Mouse (Mus musculus): ENCODE results near the gene Satb1.

The Satb1 gene

DNA sequence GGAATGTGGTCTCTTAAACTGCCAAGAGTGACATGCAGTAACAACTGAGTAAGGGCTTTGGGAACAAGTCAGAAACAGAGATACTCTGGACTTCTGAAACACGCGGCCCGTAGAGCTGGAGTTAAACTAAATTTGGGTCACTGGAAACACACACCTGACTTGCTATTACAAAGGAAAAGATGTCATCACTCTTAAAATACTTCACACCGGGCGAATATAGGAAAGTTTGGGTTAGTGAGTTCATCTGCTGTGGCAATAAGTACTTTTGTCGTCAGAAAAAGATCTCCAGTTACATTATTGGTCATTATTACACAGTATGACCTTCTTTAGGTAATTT, 19.3 kb downstream of the Satb1 start:
- no peak for DNase-seq

DNA sequence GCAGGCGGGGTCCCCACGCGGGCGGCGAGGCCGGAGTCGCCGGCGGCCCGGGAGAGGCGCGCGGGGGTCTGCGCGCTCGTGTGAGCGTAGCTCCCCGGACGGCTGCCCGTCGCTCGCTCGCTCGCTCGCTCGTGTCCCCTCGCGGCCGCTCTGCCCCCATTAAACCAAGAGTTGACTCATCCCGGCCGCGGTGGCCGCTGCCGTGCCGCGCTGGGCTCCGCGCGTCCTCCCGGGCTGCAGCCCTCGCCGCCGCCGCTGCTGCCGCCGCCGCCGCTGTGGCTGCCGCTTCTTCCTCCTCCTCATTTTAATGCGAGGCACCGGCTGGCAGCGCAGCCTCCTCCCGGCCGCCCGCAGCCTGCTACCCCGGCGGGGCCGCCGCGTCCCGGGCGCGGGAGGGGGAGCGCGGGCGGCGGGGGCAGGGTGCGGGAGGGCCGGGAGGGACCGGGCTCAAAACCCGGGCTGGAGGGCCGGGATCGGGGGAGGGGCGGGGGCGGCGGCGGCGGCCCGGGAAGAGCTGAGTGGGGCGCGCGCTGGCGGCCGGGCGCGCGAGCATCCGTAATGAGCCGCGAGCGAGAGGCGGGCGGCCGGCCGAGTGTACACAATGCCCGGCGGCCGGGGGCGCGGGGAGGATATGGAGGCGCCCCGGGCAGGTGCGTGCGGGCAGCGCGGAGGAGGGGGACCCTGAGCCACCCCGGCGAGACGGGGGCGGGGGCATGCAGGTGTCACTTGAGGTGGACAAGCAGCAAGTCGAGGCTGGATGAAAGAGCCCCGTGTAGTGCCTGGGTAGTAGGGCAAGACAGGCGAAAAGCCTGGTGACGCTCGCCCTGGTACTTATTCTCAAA, 19.9 kb downstream of the Satb1 start:
- DNase-seq: peak; percentile 76

GRCm38 (mm10) chr17:51812261-51812941, 20.7 kb downstream of the Satb1 start:
- DNase-seq: peak; percentile 53

DNA sequence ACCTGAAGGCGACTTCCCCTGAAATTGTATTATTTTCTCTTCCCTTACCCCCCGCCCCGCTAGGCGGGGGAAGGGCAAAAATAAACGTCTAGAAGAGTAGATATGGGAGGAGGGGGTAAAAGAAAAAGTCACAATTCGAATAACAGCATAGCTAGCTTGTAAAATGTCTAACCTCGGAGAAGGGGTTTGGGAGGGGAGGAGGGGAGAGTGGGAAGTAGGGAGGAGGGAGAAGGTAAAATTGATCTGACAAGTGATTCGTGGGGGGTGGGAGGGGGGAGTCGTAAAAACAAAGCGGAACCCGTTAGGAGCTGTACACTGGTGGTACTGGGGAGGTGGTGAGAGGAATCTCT, 21.2 kb downstream of the Satb1 start:
- DNase-seq: peak; percentile 28

DNA sequence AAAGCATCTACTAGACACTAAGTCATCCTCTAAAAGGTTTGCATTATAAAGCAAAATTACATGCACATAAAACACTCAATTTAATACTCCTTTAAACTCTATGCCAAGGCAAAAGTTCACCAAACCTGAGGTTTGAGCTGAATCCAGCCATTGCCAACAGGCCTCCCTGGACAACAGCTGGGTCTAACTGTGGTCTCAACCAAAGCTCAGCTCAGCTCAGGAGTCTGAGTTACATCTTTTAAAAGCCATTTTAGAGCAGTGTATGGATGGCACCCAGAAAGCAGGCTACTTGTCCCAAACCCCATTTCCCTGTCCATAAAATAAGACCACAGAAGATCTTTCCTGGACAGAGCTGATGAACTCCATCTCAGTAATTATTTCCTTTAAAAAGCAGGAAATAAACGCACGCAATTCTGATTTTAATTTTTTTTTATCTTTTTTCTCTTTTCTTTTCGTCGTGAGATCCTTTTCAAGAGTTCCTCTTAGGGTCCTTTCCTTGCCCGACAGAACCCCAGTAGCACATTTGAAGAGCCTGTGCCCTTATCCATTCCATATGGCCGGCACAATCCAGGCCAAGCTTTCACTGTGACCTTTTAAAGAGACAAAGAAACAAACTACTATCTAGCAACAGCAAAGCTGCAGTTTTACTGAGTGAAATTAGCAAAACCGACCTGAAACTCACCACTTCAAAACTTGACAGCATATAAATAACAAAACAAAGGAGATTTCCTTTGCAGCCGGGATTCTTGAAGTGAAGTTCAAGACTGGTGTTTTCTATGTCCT, 21.8 kb downstream of the Satb1 start:
- DNase-seq: peak; percentile 56

DNA sequence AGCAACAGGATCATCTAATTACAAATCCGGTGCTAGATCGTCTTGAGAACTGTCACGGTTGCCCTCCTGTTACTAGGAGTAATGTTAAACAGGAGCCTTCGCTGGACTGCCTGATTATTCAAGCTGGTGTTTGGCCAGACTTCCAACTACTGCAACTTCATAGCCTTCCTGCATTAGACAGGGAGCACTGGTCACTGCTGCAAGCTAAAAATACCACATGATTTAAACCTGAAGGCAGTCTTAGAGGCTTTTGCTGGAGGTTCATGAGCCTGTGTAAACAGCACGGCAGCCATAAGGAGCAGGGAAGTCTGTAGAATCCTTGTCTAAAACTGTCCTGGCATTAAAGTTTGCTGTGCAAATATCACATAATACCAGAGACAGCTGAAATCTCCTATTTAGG, 25.7 kb downstream of the Satb1 start:
- no peak for DNase-seq

DNA sequence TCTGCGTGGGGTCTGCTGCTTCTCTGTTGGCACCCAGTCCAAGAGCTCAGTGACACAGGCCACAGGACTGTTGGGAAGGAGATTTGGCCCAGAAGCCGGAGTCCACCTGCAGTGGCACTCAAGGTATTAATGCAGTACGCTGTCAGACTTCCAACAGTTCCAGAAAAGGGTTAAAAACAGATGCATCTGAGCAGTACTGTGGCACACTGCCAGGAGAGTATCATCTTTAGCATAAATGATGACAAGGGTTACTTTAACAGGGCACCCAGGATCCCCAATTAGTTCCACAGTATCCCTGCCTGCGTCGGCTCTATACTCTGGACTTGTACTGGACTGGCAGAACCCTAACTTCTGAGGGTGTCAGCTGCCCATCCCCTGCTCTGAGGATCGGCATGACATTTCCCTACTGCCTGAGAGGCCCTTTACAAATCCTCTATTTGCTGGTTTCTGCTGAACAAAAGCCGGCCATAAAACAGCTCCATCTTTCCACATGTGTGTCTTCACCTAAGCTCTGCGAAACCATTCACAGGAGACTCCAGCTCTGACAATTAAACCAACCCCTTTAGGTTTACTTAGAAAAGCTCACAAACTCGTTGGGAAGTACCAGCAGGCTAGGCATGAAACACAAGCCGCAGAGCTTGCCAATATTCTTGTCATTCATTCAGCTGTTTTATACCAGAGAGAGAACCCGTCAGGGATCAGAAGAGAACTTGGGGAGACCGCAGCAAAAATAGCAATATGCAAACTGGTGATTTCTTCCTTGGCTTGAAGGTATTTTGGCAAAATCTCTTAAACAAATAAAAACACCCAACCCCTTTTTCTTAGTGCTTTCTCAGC, 26.7 kb downstream of the Satb1 start:
- no peak for DNase-seq

- DNase-seq: no peak
Measured at GRCm38 (mm10) chr17:51800208-51800607, 32.9 kb downstream of the Satb1 start.

DNA sequence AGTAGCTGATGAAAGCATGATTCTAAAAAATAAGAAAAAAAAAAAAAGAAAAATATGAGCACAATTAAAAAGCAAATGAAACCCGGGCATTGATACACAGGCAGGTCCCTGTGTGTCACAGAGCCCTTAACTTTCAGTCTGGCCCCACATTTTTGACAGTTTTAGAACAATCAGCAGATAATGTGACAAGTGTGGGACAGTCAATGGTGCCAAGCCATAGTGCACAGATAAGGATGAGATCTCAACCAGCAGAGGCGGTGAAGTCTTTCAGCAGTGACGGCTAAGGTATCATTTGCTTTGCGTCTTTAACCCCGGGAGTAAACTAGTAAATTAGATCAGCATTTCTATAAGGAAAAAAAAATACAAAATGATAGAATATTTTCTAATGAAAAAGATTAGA, 36.6 kb downstream of the Satb1 start:
- DNase-seq: no peak

DNA sequence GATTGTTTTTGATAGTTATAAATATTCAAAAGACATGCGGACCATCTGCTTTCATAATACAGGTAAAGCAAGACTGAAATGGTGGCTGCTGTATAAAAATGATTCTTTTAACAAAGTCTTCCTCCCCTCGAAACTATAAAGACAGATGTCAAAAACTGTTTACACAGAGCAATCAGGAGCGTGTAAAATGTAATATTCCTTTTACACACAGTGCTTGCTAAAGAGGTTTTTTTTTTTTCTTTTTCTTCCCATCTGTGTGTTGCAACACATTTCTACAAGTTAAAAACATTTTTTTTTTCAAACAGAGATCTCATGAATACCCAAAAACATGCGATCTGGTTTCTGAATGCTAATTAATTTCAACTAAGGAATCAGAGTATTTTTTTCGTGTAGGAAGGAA, 41.9 kb downstream of the Satb1 start:
- no peak for DNase-seq

DNA sequence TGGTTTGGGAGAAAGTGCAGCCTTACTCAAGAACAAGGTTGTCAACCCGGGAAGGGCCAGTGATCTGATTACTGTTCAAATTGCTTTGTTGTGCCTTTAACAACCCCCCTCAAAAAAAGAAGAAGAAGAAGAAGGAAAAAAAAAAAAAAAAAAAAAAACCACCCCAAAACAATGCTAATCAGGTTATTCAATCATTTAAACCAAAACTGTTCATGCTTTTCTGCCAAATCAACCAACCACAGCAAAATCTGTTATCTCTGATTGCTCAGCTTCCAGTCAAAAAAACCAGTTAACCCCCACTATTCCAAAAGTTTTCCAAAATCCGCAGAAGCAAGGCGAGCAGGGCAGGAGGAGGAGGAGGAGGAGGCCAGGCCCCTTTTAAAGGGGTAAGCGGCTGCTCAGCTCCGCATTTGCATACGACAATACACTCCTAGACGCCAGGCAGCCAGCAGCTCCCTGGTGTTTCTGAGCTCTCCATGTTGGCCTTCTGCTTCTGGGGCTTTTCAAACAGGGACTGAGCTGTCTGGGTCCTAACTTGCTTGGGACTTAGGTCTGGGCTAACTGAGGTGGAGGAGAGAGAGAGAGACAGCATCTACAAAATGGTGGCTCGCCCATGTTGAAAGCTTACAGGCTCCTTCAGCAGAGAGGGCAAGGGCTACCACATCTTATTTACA, 42.6 kb downstream of the Satb1 start:
- DNase-seq: no peak

- no peak for DNase-seq
Measured at GRCm38 (mm10) chr17:51789777-51790176, 43.3 kb downstream of the Satb1 start.

DNA sequence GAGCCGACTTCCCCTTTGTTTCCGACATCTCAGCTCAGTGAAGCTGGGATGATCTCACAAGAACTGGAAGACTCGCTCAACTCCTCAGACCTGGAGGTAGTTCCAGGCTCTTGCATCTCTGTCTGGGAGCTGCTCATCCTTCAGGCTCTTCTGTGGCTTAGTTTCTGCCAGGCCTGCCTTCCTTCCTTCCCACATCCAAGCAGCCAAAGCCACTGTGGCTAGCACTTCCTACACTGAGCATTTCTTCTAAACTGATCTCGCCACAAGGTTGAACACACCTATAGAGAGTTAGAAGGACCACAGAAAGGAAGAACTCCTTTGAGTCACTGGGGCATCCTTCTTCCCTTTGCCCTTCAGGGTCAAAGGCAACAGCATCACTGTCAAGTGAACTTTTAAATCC, 44.0 kb downstream of the Satb1 start:
- no peak for DNase-seq

- no peak for DNase-seq
Measured at GRCm38 (mm10) chr17:51787955-51788354, 45.1 kb downstream of the Satb1 start.

DNA sequence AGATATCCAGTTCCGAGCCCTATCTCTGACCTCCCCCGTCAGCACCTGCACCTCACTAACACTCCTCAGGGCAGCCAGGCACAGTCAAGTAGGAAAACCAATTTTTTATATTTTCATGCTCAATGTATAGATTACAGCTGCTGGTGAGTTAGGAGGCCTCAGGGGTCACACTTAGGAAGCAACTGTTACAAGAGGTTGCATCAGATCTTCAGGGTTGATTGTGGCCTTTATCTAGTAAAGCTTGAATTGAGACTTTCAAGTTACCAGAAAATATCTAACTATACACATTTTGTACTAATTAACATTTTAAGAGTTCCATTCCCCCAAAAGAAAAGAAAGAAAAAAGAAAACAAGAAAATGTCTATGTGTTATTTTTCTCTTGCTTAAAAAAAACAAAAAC, 47.0 kb downstream of the Satb1 start:
- no peak for DNase-seq

GRCm38 (mm10) chr17:51784935-51785334, 48.2 kb downstream of the Satb1 start:
- DNase-seq: no peak

DNA sequence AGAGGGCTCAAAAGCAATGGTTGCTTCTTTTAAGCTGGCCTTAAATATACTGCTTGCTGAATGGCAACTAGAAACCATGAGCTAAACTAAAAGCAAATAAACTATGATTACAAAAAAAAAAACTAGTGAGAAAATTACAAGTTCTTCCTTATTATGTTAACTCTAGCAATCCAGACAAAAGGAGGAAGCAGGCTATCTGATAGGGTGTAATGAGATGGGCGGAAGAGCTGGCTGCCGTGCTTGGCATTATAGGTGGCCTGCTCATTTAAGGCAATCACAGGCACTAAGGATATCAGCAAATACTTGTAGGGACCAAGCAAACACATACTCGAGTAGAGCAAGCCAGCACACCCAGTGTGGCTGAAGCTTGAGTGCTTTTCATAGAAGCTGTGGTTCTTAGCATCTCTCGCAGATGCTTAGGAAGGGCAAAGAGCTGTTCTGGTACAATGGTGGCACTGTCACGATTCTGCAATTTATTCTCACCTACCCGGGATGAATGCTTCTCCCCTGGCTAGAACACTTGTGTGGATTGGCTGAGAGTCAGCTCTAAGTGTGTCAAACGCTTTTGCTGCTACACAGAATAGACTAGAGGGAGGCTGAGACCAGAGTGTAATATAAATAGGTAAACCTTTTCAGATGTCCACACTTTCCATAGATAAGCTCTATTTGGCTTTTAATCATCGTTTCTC, 49.4 kb downstream of the Satb1 start:
- no peak for DNase-seq

GRCm38 (mm10) chr17:51780036-51780435, 53.1 kb downstream of the Satb1 start:
- no peak for DNase-seq

GRCm38 (mm10) chr17:51778961-51779360, 54.1 kb downstream of the Satb1 start:
- DNase-seq: no peak

GRCm38 (mm10) chr17:51777813-51778212, 55.3 kb downstream of the Satb1 start:
- DNase-seq: no peak

- DNase-seq: no peak
Measured at GRCm38 (mm10) chr17:51775070-51775881, 57.8 kb downstream of the Satb1 start.

All from cerebellum, adult 11-12 months (tissue).